Mouse (Mus musculus): ENCODE data around the gene Mgll.

The Mgll gene

DNA sequence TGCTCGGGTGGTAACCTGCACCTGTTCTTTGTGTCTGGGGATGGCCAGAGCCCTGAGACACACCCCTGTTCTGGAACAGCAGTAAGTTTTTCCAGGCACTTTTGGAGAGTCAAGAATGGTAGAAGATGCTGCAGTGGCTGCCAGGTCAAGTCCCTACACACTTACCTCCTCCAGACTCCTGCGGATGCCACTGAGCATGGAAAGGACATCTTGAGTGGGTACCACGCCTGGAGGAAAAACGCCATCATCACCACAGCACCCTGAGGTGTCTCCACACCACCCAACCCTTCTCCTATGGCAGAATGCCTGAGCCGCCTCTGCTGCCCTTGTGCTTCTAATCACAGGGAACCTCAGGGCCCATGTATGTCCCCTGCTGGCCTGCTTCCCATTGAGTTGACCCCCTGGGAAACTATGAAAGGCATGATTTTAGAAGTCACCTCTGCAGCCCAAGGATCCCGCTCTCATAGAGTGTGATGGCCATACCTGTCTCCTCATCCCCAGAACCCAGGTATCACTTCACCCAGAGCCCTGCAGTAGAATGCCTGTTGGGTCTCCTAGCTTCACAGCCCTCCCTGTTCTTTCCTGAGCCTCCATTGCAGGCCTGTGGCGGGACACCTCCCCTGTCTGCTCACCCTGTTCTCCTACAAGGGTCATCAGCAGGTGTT lies 120.8 kb downstream of the Mgll start:
- no peak for DNase-seq (ENCODE audit: low read depth)

DNA sequence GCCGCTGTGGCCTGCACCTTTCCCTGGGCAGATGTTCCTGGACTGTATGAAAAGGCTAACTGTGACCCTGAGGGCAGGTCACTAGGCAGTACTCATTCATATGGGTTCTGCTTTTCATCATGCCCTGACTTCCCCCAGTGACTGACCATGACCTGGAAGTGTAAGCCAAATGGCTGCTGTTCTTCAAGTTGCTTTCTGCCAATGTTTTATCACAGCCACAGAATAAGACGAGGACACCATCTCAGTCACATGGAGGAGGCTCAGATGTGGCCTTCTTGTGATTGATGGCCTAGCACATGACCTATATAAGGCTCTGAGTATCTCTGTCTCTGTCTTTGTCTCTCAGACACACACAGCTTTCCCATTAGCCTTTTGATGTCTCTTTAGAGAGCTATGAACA lies 123.4 kb downstream of the Mgll start:
- no peak for DNase-seq (ENCODE audit: low read depth)

DNA sequence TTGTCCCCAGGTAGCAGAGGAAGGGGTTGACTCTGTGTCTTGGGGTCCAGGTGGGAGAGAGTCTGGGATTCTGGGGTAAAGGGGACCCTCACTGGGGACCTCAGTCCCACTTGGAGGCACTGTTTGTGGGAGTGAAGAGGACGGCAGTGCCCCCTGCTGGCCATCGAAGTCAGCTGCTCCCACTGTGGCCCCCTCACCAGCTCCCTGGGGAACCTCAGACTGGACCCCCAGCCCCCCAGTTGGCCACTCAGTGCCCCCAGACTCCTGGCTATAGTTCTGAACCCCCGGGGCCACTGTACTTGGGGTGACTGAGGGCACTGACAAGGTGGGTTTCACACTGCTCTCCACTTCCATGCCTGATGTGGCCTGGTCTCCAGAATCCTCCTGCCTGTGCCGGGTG lies 125.1 kb downstream of the Mgll start:
- peak; percentile 48 for DNase-seq (ENCODE audit: low read depth)

GRCm38 (mm10) chr6:88850034-88850433 lies 125.8 kb downstream of the Mgll start:
- no peak for DNase-seq (ENCODE audit: low read depth)

- DNase-seq (ENCODE audit: low read depth): no peak
Observed at GRCm38 (mm10) chr6:88854509-88854908, 130.3 kb downstream of the Mgll start.

- peak; percentile 85 for DNase-seq (ENCODE audit: low read depth)
Observed at GRCm38 (mm10) chr6:88855636-88856035, 131.4 kb downstream of the Mgll start.

- no peak for DNase-seq (ENCODE audit: low read depth)
Observed at GRCm38 (mm10) chr6:88857249-88857648, 133.0 kb downstream of the Mgll start.

DNA sequence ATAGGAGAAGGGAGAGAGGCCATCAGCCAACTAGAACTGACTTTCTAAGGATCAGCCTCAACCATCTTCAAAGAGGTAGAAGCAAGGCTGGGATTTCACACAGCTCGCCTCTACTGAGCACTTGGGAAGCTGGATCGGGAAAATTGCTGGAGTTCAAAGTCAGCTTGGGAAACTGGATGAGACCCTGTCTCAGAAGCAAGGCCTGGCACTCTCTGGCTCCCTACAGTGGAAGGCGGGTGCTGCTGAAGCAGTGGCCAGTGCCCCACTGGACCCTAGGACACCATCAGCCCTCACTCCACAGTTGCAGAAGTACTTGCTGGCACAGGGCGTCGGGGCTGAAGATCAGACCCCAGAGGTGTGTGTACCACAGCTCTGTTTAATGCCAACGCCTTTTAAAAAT lies 133.6 kb downstream of the Mgll start:
- DNase-seq (ENCODE audit: low read depth): no peak

DNA sequence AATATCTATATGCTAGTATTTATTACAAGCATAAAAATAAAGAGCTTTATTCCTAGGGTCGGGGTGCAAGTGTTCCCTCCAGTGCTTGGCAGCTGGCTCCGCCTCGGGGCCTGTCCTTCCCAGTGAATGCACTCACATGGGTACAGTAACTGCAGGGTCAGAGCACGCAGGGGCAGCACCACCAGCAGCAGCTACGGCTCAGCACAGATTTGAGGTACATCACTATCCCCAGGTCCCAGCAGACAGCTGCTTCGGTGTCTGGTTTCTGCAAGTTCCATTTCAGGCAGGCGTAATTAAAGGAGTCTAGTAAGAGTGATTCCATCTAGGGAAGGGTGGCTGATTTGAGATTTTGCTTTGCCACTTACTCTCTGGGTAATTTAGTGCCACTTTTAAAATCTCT lies 134.1 kb downstream of the Mgll start:
- DNase-seq (ENCODE audit: low read depth): no peak

- peak; percentile 54 for DNase-seq (ENCODE audit: low read depth)
Observed at GRCm38 (mm10) chr6:88860914-88861313, 136.7 kb downstream of the Mgll start.

GRCm38 (mm10) chr6:88865704-88866103 lies 141.5 kb downstream of the Mgll start:
- DNase-seq (ENCODE audit: low read depth): no peak

- DNase-seq (ENCODE audit: low read depth): no peak
Observed at GRCm38 (mm10) chr6:88869459-88869858, 145.2 kb downstream of the Mgll start.

GRCm38 (mm10) chr6:88870594-88870993 lies 146.4 kb downstream of the Mgll start:
- no peak for DNase-seq (ENCODE audit: low read depth)

DNA sequence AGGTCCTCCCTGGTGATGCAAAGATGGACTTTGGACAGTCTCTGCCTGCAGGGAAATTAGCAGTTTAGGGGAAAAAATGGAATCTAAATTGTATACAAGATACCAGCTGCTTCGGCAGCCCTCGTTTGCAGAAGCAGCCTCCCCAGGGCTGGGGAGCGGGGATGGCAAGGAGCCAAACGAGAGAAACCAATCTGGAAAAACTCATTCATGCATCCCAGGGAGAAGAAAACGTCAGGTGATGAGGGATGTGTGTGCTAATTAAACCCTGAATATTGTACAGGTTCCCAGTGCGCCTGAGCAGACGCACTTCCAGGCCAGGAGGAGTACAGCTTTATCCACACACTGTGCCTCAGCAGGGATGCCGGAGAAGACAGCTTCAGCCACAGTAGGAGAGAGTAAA lies 147.3 kb downstream of the Mgll start:
- DNase-seq (ENCODE audit: low read depth): no peak

DNA sequence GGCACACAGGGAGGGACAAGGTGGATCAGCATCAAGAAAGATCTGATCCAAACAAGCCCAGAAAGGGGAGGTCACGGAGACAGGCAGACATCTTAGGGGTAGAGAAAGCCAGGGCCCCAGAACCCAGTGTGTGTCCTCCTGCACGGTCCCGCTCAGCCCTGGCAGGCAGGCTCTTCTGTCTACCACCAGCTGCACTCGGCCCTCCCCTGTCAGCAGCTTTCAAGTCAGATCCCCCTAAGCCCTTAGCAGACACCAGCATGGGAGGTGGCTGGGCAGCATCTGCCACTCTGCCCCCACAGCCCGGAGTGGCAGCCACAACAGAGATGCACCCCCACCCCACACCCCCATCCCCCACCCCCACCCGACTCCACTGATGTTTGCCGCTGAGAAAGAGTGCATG lies 148.6 kb downstream of the Mgll start:
- DNase-seq (ENCODE audit: low read depth): no peak

GRCm38 (mm10) chr6:88873965-88874867 lies 150.0 kb downstream of the Mgll start:
- no peak for DNase-seq (ENCODE audit: low read depth)

GRCm38 (mm10) chr6:88874868-88875508 lies 150.8 kb downstream of the Mgll start, which contains the start of gene Podxl2:
Gene Podxl2, minus strand, starts transcription at chr6:88875044.
- peak; percentile 28 for DNase-seq (ENCODE audit: low read depth)
